Mouse (Mus musculus) thymus, postnatal 36 days (tissue): ENCODE results near the gene Nup93.

Experiments
- DNase-seq, 2 experiments: peaks; one replicate each; pipeline ENCODE4 v3.0.0; 2022; ENCODE audit warnings: mixed read lengths in 2 of 2

Gene Nup93

DNA sequence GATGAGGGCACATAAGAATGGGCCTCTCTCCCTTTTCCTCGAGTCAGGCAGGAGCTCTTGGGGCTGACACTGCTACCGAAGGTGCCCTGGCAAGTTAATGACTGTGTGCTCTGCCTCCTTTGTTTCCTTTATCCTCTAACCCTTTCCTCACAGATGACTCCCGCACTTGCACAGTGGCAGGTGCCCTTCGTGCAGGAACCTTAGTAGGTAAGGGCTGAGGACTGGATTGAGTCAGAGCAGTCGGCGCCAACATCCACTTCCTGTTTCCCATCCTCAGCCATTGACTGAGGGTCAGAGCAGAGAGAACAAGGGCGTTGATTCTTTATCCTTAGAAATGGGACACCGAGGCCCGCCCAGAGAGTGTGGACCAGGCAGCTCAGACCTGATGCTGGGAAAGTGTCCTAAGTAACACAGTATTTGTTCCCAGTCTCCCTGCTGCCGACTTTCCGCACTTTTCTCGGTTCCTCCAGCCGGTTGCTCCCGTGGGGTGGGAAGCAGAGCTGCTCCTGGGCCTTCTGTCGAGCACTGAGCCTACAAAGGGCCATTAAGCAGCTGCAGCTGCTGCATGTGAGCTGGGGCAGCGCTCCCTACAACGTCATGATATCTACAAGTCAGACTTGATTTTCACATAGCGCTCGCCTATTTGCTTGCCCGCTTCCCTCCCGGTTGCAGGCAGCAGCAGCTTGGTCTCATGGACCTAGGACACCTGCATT lies 26.9 kb upstream of the Nup93 start:
- DNase-seq = no peak

DNA sequence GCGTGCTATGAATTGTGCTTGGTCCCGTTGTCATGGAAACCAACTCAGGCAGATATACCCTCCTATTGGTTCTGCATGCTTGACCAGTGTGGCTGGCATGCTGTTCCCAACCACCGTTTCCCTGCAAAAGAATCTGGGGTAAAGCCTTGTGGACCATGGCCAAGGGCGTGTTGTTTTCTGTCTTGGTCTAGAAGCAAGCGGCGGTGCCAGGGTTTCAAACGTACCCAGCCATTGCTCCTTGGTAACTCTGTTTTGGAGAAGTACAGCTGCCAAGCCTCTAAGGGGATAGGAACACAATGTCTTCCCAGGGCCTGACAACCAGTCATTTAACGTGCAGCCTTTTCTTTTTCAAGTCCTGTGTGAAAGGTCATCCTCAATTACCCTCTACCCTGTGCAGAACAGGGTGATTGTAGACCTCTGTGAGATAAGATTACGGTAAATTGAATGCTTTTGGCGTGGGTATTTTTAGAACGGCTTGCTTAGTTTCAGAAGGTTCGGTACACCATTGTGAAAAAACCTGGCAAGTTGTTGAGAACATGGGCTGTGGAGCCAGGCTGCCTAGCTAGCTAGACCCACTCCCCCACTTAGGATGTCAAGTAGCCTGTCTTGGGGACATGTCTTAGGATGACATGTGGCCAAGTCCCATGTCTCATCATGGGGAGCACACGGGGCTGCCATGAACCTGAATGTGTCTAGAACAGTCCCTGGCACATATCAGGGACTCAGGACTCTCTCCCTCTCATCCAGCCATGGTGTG lies 24.9 kb upstream of the Nup93 start:
- DNase-seq = no peak

DNA sequence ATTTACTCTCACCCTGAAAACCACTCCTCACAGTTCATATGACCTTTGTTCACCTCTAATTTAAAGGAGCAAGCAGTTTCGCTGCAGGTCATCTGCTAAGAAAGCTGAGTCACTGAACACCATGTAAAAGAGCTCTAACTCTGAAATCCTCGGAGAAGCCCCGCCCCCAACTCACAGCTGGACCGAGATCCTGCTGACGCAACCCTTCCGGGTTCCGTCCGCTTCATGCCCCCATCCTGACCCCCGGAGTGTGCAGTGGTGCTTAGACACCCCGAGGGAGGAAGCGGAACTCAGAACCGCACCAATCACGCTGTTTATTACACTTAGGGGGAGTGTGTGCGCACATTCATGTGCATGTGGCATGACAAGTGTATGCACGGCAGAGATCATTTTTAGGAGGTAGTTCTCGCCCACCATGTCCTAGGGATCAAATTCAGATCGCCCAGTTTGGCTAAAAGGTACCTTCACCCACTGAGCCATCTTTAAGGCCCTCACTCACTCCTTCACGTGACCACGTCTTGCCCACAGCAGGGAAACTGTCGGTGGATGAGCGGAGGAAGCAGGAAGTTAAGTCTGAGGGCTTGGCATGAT lies 23.2 kb upstream of the Nup93 start:
- peak; percentile 70 to 82 for DNase-seq

DNA sequence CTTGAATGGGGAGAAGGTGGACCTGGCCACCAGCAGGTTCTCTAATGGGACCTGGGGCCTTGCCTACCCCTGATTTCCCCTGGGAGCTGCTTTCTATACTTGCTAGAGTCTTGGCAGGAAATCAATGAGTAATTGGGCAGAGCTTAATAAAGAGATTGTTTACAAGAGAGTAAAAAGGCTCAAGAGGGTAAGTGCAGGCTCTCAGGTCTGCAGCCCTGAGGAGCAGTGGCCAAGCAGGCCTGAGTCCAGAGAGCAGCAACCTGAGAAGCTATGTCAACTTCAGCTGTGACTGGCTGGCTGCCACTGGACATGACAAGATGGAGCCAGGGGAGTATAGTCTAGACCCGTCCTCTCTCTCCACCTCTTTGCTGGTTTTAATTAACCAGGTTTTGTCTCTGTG lies 21.4 kb upstream of the Nup93 start:
- no peak for DNase-seq

DNA sequence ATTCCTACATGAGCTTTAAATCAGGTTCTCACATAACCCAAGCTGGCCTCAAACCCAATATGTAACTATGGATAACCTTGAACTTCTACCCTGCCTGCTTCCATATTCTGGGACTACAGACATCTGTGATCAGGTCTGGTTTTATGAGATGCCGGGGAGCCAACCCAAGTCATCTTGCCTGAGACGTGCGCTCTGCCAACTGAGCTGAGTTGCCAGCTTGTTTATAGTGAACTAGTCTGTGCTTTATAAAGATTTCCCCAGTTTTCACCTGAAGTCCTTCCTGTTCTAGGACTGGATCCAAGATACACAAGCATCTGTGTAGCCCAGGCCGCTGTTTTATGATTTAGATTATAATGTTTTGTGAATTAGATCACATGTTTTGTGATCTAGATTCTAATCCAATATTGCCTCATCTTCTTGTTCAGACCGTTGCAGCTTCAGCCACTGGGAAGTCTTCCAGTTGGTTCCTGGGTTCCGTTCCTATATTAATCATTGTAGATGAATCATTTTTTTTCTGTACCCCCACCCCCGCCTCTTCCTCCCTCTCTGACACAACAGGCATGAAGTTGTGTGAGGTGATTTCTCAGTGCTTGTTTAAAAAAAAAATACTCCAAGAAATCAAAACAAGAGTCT lies 19.7 kb upstream of the Nup93 start:
- no peak for DNase-seq

DNA sequence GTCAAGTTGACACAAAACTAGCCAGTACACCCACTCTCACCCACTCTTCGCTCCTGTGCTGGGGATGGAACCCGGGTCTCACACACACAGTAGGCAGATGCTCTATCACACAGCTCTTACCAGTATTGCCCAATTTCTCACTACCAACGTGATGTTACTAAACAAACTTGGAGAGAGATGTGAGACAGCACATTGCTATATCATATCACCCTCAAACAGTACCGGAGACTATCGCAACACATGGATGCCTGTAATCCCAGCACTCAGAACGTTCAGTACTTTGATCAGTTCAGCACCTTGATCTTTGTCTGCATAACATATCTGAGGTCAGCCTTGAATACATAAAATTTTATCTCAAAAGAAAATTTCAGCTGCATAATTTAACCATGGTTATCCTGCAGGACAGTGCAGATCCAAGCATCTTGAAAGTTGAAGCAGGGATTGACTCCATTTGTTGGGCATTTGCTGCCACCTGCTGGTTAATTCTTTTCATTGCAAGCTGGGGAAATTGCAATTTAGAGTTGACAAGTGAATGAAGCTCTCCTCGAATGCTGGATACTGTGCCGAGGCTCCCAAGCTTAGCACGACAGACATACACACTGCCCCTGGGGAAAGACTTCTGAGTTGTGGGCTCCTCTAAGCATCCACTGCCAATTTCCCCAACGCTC lies 15.0 kb upstream of the Nup93 start:
- DNase-seq = peak; percentile 18 to 32

DNA sequence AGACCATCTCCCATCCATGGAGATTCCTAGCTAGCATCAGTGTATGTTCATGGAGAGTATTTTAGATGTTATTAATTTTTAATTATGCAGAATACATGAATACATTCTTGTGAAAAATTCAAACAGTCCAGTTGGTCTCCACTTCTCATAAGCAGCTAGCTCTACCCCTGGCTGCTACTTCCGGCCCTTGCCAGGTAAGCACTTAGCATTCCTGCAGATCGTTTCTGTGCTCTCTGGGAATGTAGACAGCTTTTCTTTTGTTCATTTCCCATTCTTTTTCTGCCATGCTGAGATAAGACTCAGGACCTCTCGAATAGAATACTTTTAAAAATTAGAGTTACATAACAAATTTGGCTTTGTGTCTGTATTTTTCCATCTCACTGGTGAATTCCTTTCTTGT lies 10.3 kb upstream of the Nup93 start:
- DNase-seq = no peak

DNA sequence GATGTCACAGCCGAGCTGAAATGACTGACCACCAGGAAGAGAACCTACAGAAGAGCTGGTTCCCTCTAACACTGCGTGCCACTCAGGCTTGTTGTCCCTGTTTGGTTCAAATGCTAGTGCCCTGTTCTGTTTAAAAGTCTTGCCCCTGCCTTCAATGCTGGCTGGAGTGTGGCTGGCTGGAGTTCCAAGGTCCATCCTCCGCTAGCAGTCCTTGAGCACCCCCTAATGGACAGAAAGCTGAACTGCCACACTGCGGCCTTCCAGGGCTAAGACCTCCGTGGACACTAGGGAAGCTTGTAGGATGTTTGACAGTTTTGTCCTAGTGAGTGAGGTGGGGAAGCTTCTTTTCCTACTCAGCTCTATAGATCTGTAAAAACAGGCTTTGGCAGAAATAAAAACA lies 8.6 kb upstream of the Nup93 start:
- peak; percentile 37 to 50 for DNase-seq

DNA sequence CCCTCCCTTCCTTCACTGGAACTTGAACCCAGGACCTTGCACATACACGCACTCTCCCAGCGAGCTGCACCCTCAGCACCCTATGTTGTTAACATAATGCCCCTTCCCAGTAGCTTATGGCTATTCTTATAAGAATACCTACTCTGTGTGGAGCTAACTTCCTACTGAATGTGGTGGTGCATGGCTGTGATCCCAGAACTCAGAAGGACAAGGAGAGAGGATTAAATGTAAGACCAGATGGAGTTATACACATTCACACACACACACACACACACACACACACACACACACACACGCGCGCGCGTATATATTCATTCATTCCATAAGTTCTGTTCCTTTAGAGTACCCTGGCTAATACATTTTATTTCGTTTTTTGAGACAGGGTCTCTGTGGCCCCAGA lies 8.1 kb upstream of the Nup93 start:
- no peak for DNase-seq

DNA sequence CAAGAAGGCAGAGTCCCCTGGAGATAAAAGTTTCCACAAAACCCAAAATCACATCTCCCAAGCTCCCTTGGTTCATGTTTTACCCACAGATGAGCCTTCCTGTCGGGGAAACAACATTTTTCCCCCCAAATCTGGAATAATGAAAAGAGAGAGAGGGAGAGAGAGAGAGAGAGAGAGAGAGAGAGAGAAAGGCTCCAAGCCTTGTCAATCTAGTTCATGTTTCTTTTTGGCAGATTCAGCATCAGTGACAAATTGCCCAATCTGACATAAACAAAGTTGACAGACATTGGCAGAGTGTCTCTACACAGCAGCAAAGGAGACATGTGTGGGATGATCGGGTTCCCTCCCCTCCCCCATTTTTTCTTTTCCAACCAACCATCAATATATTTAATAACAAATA lies 6.9 kb upstream of the Nup93 start:
- DNase-seq = no peak

DNA sequence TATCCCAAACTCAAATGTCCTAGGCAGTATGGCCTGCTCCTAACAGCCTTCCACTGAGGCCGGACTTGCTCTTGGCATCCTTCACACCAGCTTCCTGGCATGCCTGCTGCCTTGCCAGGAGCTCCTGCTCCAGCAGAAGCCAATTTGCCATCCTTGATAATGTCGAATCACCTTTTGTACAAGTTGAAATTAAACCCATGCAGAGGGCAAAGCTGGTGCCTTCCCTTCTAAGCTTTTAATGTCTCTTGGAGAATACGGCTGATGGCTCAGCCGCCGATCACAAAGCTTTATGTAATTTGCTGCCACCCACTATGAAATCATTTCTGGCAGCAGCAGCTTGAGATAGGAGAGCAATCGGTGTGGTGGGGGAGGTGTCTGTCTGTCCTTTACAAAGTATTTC lies 4.7 kb upstream of the Nup93 start:
- DNase-seq = no peak

DNA sequence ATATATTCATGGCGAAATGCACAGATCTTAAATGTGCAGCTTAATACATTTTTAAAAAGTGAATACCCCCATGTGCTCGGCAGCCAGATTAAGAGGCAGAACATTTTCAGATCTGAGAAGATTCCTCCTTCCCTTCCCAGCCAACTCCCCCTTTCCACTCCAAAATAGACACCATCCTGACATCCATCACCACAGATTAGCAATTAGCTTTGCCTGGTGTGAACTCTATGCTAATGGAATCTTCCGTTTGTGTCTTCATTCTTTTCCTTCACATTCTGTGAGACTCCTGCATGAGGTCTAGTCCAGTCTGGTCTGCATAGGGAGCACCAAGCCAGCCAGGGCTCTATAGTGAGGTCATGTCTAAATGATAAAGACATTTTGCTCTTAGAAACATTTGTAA lies 4.1 kb upstream of the Nup93 start:
- no peak for DNase-seq

DNA sequence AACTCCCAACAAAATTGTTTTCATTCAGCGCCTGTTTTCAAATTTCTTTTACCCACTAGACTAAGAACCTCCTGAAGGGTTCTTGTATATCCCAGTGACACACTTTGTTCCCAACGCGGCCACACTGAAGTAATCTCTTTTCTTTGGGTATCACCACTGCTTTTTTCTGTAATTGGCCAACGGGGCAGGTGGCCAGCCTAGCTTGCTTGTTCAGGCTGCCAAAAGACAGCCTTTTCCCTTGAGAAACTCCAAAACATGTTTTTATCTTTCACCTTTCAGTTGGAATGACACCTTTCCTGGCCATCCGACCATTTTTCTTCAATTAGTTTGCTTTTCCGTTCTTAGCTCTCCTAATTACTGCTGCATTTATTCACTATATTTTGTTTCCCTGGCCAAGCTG lies 545 bp upstream of the Nup93 start:
- no peak for DNase-seq

DNA sequence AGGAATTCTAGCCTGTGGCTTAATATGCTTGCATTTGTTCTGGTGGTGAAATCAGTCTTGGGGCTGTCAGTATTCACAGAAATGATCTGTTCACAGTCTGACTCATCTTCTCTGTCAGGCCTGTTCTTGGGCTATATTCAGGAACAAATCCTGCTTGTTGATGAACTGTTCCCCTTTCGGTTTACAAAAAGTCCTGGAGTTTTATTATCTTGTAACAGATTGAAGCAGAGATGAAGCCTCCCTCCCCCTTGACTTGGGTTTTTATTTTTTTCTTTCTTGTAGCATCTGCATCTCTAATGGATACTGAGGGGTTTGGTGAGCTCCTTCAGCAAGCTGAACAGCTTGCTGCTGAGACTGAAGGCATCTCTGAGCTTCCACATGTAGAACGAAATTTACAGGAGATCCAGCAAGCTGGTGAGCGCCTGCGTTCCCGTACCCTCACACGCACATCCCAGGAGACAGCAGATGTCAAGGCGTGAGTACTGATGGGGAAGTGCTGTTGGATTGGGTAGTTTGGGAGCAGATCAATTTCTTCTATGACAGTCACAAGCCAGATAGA lies 13.1 kb downstream of the Nup93 start:
- DNase-seq = no peak

DNA sequence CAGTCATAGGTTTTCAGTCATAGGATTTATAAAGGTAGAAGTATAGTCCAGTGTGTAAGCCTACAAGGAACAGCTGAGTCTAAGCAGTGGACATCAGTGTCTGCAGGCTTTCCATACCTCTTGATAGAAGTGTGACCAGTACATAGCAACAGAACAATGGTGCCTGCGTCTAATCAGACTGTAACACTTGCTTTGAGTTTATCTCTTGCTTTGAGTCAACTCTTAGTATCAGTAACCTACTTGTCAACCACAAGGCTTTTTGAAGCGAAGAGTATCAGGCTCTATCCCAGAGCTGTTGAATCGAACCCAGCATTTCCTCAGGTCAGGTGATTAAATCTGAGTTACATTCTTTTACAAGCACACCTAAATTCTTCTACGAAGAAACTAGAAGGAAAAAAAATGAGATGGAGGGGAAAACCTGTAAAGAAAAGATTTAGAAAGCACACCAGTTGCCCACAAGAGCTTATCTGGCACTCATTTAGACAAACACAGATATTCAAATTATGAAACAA lies 25.9 kb downstream of the Nup93 start:
- no peak for DNase-seq

DNA sequence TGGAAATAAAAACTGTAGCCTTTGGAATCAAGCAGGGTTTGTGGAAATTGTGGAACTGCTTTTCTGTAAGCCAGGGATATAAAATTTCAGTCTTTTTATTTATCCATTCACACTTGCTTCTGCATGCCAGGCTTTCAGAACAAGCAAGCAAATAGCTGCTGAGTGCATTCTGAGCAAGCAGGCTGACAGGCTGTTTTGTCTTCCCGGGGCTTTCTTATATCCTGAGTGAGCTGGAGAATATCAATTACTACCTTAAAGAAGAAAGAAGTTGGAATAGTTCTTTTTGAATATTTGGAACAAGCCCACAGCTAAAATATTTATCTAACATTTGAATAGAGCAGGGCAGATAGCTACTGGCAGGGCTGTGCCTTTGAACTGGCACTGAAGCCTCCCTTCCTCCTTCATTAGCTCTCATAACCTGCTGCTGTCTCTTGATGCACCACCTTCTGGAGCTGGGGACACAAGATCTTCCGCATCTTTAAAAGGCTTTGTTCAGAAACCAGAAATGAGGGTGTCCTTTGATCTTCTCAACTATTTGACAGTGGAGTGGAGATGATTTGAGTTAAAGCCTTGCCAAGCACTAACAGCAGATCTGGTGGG lies 35.6 kb downstream of the Nup93 start:
- DNase-seq = no peak

DNA sequence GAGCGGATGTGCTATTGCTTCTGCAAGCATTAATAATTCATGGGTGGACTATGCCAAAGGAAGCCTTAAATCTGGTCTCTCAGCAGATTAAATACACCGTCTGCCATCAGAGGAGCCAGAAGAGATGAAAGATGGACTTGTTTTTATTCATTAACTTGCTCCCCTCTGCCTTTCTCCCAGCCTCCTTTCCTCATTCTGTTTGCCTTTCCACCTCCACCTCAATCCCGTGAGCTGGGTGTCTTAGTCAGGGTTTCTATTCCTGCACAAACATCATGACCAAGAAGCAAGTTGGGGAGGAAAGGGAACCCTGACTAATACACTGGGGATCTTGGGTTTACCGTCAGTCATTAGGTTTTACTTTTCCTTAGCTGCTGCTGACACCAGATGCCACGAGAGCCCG lies 44.5 kb downstream of the Nup93 start:
- no peak for DNase-seq

DNA sequence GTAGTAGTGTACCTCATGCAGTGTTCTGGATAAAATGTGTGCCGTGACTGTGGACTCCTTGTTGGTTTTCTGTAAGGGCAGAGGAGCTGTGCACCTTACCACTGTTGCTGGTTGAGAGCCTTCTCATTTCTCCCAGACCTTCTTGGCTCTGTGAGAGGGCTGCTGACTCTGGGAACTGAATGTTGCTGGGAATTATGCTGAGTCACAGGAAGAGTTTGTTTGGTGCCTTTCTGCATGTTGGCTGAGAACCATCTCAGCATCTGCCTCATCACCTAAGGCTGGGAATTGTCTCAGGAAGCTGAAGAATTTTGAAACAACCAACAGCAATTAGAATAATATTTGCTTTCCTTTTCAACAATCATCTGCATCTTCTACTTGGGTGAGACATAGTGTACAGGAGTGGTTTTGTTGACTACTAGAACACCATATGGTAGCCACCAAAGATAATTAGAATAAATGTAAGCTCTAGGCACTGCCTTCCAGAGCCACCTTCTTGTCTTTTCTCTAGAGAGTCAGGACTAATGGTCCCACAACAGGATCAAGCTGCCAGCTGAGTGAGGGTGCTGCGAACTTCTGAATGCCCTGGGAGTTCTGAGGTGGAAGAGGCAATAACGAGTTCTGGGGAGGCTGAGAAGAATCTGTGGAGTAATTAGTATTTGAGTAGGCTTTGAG lies 48.4 kb downstream of the Nup93 start:
- DNase-seq = no peak

DNA sequence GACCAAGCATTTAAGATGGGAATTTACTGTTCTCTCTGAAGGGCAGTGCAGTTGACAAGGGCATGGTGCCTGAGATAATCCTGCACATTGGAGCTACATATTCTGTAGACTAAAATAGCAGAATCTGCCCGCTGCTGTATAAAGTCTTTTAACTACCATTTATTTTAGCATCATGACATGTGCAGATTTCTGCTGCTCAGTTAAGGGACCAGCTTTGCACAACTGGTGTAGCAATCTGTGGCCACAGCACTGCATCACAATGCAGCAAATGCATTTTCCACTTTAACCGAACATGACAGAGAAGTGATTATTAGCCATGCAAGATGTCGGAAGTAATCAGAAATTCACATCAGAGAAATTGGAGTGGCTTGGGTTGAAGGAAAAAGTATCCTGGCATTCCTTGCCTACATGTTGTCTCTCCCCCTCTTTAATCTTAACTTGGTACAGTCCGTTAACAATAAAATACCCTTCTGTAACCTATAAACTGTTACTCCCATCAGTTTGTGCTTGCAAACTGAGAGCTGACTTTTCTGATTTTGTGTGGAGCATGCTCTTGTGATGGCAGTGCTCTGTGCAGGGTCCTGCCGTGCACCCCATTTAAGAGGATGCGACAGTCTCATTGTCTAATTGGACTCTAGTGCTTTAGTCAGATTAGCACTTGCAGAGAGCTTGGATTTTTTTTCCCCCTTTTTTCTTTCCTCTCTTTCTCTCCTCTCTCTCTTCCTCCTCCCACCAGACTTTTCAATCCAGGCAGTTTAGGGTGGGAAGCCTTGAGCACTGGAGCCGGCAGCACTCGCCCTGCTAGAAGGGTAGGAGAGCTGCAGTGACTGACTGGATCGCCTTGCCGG lies 52.2 kb downstream of the Nup93 start:
- DNase-seq = no peak

DNA sequence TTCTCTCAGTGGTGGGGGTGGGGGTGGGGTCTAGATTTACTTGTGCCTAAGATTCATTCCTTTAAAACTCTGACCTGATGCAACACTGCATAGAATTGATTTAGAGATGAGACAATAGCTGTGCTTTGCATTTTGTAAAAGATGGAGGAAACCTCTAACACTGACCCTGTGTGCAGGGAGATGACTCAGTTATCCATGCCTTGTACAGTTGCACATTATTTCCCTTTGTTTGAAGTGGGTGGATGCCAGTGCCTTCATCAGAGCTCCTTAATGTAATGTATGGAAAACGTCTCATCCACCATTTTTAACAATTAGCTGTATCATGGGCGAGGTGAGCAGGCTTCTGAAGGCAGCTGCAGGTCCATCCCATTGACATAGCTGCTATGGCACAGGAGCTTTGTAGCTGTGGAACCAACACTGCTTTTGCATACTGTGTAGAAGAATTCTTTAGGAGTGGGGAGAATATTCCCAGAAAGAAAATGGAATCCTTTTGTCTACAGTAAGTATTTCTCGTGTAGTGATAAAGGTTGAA lies 54.1 kb downstream of the Nup93 start:
- DNase-seq = no peak
